Mouse (Mus musculus): ENCODE results near the gene Tshb. TPM values are rescaled to one million over a fixed set of nuclear protein-coding genes. Genes with fewer than 3 reads are reported as not detected.

Gene Tshb
- polyA plus RNA-seq, 1 experiment: not detected

DNA sequence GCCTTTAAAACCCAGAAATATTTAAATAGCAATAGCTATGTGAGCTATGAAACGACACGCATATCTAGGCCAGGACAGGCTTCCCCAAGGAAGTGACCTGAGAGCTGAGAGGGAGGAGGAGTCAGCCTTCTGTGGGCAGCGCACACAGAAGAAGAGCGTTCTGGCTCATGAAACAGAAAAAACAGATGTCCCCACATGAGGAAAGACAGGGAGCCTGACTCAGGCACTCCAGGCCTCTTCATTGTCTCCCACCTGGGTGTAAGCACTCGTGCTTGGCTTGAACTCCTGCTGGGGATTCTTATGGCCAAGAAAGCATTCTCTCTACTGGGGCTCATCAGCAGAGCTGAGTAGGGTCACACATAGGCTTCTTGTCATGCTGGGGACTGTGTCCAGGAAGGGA is 37.9 kb downstream of the Tshb start:
- no peak overlapping the region for H3K4me3 ChIP-seq (replicated peaks; ENCODE audit: control insufficient read depth, low read depth, low read length)
- 4% methylated on average over 5 of the region's 5 CpGs for WGBS
- peaks cover 4% of the 10 kb centered on the region; the same call in 1 of the 2 replicates for H3K4me1 ChIP-seq (ENCODE audit: control insufficient read depth, insufficient read depth, low read length)
- no peak for TF ChIP-seq CTCF (IDR thresholded peaks at IDR 0.05; ENCODE audit: control insufficient read depth, insufficient read depth, low read length)
- no peak for TF ChIP-seq POLR2A (IDR thresholded peaks at IDR 0.05; ENCODE audit: borderline replicate concordance, control insufficient read depth, low read depth, low read length)
- peak overlapping the region; percentile 36 for H3K27ac ChIP-seq (ENCODE audit: control insufficient read depth, insufficient read depth, low read depth, low read length, poor library complexity)

DNA sequence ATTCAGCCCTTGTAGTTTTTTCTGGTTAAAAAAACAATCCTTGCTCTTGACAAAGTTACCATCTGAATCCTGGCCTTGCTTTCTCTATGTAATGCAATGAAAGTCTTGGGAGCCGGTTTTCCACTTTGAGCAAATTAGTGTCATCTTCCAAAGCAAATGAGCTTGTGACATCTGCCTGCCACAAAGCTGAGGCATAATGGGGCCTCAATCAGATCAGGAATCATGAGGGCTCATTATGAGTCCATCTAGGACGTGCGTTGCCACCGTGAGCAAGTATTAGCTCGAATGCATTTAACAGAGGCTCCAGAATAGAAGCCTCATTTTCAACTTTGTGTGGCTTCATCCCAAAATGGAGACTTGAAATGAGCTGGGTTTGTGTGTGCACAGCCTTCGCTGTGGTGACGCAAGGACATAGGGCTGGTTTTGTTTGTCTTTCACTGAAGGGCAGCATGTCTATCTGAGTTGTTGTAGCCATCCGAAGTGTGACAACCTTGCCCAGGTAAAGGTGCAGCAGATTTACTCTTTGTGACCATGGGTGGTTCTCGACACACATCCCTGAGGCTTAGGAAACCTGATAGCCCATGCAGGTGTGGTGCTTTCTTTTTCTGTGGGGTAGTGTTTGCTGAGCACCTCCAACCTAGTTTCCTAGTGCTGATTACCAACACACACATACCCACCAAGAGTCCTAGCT is 38.6 kb downstream of the Tshb start:
- TF ChIP-seq CTCF (IDR thresholded peaks at IDR 0.05; ENCODE audit: control insufficient read depth, insufficient read depth, low read length): no peak
- no peak for TF ChIP-seq POLR2A (IDR thresholded peaks at IDR 0.05; ENCODE audit: borderline replicate concordance, control insufficient read depth, low read depth, low read length)
- H3K4me1 ChIP-seq (ENCODE audit: control insufficient read depth, insufficient read depth, low read length): peaks cover 4% of the 10 kb centered on the region; the same call in 1 of the 2 replicates
- 77% methylated on average over 9 of the region's 9 CpGs for whole genome bisulfite sequencing
- H3K27ac ChIP-seq (ENCODE audit: control insufficient read depth, insufficient read depth, low read depth, low read length, poor library complexity): no peak overlapping the region
- no peak overlapping the region for H3K4me3 ChIP-seq (replicated peaks; ENCODE audit: control insufficient read depth, low read depth, low read length)

DNA sequence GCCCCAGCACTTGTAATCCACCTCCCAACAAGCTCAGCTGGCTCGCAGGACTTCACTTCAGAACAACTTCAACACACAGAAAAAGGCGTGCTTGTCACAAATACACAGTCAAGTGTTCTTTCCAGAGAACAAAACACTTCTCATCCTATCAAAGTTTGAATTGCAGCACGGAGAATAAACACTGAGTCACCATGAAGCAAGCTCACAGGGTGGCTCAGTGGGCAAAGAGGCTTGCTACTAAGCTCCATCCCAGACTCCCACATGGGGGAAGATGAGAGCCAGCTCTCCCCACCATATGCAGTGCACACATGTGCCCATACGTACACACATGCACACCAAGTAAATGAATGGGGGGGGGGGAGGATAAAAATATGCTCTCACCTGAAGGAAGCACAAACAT is 39.3 kb downstream of the Tshb start:
- Histone ChIP-seq H3K27ac (ENCODE audit: control insufficient read depth, insufficient read depth, low read depth, low read length, poor library complexity) (no peak overlapping the region), H3K4me1 (ENCODE audit: control insufficient read depth, insufficient read depth, low read length) (peaks cover 4% of the 10 kb centered on the region; the same call in 1 of the 2 replicates), H3K4me3 (replicated peaks; ENCODE audit: control insufficient read depth, low read depth, low read length) (no peak overlapping the region)
- WGBS: 65% methylated on average over 4 of the region's 4 CpGs
- TF ChIP-seq POLR2A (IDR thresholded peaks at IDR 0.05; ENCODE audit: borderline replicate concordance, control insufficient read depth, low read depth, low read length) (no peak), CTCF (IDR thresholded peaks at IDR 0.05; ENCODE audit: control insufficient read depth, insufficient read depth, low read length) (no peak)

DNA sequence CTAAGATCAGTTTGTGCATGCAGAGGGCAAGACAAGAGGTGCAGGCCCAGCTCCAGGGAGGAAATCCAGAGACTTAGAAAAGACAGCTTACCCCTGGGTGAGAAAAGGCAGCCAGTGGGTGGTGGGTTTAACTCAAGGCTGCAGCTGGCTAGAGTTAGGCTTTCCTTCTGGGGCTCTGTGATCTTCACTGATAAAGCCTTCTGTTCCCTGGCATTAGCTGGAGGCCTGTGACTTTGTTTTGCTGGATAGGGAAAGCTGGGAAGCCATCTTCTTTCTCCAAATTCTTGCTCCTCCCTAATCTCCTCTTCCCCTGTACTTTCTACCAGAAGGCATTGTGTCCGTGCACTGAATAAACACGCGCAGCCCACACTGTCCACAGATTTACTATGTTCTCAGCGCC is 39.8 kb downstream of the Tshb start:
- WGBS: 80% methylated on average over 4 of the region's 4 CpGs
- TF ChIP-seq POLR2A (IDR thresholded peaks at IDR 0.05; ENCODE audit: borderline replicate concordance, control insufficient read depth, low read depth, low read length): no peak
- Histone ChIP-seq H3K4me1 (ENCODE audit: control insufficient read depth, insufficient read depth, low read length) (peaks cover 4% of the 10 kb centered on the region; the same call in 1 of the 2 replicates), H3K27ac (ENCODE audit: control insufficient read depth, insufficient read depth, low read depth, low read length, poor library complexity) (no peak overlapping the region), H3K4me3 (replicated peaks; ENCODE audit: control insufficient read depth, low read depth, low read length) (no peak overlapping the region)

DNA sequence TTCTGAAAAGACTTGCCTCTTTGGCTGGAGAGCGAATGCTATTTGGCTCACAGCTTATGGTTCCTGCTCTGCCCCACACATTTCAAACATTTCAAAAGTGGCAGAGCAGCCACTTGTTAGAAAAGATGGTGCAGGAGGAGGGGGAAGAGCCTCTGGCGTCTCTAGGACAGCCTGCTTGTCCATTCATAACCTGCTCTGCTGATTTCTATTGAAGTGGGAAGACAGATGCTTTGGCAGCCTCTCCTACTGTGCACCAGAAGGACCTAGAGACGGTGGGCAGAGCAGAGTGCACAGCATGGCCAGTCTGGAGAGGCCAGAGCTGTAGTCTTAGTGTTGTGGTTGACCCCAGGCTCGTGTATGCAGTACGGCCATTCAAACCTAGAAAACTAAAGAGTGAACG is 43.6 kb downstream of the Tshb start:
- peaks cover 6% of the 10 kb centered on the region; the same call in 1 of the 2 replicates for H3K4me1 ChIP-seq (ENCODE audit: control insufficient read depth, insufficient read depth, low read length)
- no peak overlapping the region for H3K4me3 ChIP-seq (replicated peaks; ENCODE audit: control insufficient read depth, low read depth, low read length)
- WGBS: 43% methylated on average over 6 of the region's 6 CpGs
- H3K27ac ChIP-seq (ENCODE audit: control insufficient read depth, insufficient read depth, low read depth, low read length, poor library complexity): no peak overlapping the region
- TF ChIP-seq CTCF (IDR thresholded peaks at IDR 0.05; ENCODE audit: control insufficient read depth, insufficient read depth, low read length): no peak
- no peak for TF ChIP-seq POLR2A (IDR thresholded peaks at IDR 0.05; ENCODE audit: borderline replicate concordance, control insufficient read depth, low read depth, low read length)

DNA sequence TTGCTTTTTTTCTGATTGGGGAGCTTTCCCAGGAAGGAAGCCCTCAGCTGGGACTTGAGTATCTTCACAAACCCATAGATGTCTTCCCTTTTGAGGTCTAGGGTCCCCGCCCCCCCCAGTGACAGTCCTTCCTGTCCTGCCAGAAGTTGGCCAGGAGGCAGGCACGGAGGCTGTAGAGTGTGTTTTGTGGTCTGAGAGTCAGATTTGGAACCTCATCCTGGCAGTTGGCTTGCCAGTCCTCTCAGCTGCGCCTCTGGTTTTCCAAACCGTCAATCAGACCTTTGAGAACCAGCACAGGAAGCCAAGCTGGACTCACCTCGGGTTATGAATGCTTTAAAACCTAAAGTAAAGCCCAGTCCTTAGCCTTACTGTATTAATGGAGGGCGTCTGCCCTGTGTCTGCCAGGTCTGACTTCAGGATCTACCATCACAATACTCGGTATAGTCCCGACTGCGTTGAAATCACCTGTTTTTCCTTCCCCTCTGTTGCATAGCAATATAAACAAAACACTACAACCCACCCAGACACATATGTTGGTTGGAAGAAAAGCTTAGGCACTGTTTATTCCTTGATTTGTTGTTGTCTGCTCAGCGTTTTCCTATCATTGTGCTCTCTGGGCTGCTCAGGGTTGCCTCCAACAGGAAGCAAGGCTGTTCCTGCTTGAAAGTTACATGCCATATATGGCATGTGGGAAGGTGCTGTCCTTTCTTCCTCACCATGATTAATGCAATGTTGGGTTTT is 44.2 kb downstream of the Tshb start:
- Histone ChIP-seq H3K4me3 (replicated peaks; ENCODE audit: control insufficient read depth, low read depth, low read length) (peak overlapping the region; percentile 26), H3K27ac (ENCODE audit: control insufficient read depth, insufficient read depth, low read depth, low read length, poor library complexity) (peak overlapping the region; percentile 17), H3K4me1 (ENCODE audit: control insufficient read depth, insufficient read depth, low read length) (peaks cover 6% of the 10 kb centered on the region; the same call in 1 of the 2 replicates)
- TF ChIP-seq POLR2A (IDR thresholded peaks at IDR 0.05; ENCODE audit: borderline replicate concordance, control insufficient read depth, low read depth, low read length) (no peak), CTCF (IDR thresholded peaks at IDR 0.05; ENCODE audit: control insufficient read depth, insufficient read depth, low read length) (no peak)
- WGBS: 4% methylated on average over 10 of the region's 10 CpGs

DNA sequence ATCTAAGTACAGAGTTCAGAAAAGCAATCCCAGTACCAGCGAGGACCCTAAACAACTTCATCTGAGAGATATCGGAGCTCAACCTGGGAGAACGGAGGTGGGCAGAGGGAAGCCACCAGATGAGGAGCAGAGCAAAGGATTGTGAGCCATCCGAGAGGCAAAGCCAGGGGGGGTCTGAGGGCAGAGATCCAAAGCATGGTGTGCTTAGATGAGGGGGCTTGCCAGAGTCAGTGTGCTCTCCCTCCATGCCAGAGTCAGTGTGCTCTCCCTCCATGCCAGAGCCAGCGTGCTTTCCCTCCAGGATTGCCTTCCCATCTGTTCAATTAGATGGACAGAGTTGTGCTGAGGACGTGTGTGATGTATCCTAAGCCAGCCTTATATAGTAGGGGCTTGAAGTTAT is 45.4 kb downstream of the Tshb start:
- Histone ChIP-seq H3K27ac (ENCODE audit: control insufficient read depth, insufficient read depth, low read depth, low read length, poor library complexity) (no peak overlapping the region), H3K4me1 (ENCODE audit: control insufficient read depth, insufficient read depth, low read length) (peaks cover 7% of the 10 kb centered on the region; the same call in 1 of the 2 replicates), H3K4me3 (replicated peaks; ENCODE audit: control insufficient read depth, low read depth, low read length) (no peak overlapping the region)
- TF ChIP-seq CTCF (IDR thresholded peaks at IDR 0.05; ENCODE audit: control insufficient read depth, insufficient read depth, low read length) (no peak), POLR2A (IDR thresholded peaks at IDR 0.05; ENCODE audit: borderline replicate concordance, control insufficient read depth, low read depth, low read length) (no peak)
- WGBS: 69% methylated on average over 6 of the region's 6 CpGs

DNA sequence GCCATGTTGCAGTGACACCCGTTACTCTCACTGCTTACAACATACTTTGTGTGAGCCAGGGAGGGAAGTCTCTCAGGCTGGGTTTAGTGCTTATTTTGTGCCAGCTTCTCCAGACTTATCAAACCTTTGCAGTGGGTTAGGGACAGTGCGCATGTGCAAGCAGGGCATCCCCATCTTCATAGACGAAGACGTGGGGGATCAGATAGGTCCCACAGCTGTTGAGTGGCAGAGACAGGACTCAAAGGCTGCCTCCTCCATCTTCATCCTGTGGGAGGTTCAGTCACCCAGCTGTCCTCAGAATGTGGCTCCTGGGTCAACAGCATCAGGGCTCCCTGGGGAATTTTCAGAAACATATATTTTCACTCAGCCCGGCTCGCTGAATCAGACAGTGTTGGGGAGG is 46.1 kb downstream of the Tshb start:
- no peak for TF ChIP-seq POLR2A (IDR thresholded peaks at IDR 0.05; ENCODE audit: borderline replicate concordance, control insufficient read depth, low read depth, low read length)
- no peak for TF ChIP-seq CTCF (IDR thresholded peaks at IDR 0.05; ENCODE audit: control insufficient read depth, insufficient read depth, low read length)
- Histone ChIP-seq H3K4me1 (ENCODE audit: control insufficient read depth, insufficient read depth, low read length) (peaks cover 7% of the 10 kb centered on the region; the same call in 1 of the 2 replicates), H3K4me3 (replicated peaks; ENCODE audit: control insufficient read depth, low read depth, low read length) (no peak overlapping the region), H3K27ac (ENCODE audit: control insufficient read depth, insufficient read depth, low read depth, low read length, poor library complexity) (no peak overlapping the region)
- 39% methylated on average over 6 of the region's 6 CpGs for WGBS
